Mouse (Mus musculus) embryonic facial prominence, embryonic 15.5 days (tissue): ENCODE results near the gene Plekhm1. TPM values are rescaled to one million over a fixed set of nuclear protein-coding genes. Genes with fewer than 3 reads are reported as not detected.
"Not testable (repeated sequence)": the region's sequence is repeated elsewhere in the genome, so short reads cannot be mapped to it uniquely, and the experiment has no call there.

Source experiments
- ATAC-seq: fragments of 200-750 bp; cut with Nextera tagmentation; 2 replicates; pipeline ENCODE4 v1.8.0; 2017; ENCODE audit warnings: low read depth, moderate TSS enrichment; ENCODE audit not compliant: insufficient number of reproducible peaks, low FRiP score, low TSS enrichment
- H3K27ac ChIP-seq: fragments of 300-500 bp; sonication (generic); replicated peaks from 2 replicates; pipeline ENCODE4 v1.5.1; 2015; ENCODE audit warnings: mild to moderate bottlenecking, inconsistent platforms
- H3K27me3 ChIP-seq: fragments of 300-500 bp; sonication (generic); 2 replicates; pipeline ENCODE4 v1.6.1; 2015; ENCODE audit warnings: inconsistent platforms
- H3K36me3 ChIP-seq: fragments of 300-500 bp; sonication (generic); 2 replicates; pipeline ENCODE4 v1.6.1; 2015; ENCODE audit warnings: mild to moderate bottlenecking, inconsistent platforms
- H3K4me1 ChIP-seq: fragments of 300-500 bp; sonication (generic); 2 replicates; pipeline ENCODE4 v1.6.1; 2015; ENCODE audit warnings: inconsistent platforms
- H3K4me2 ChIP-seq: fragments of 300-500 bp; sonication (generic); replicated peaks from 2 replicates; pipeline ENCODE4 v1.6.1; 2015; ENCODE audit warnings: mild to moderate bottlenecking, inconsistent platforms
- H3K4me3 ChIP-seq: fragments of 300-500 bp; sonication (generic); replicated peaks from 2 replicates; pipeline ENCODE4 v1.5.1; 2015; ENCODE audit warnings: mild to moderate bottlenecking, inconsistent platforms
- H3K9ac ChIP-seq: fragments of 300-500 bp; sonication (generic); 2 replicates; pipeline ENCODE4 v1.6.1; 2015; ENCODE audit warnings: inconsistent platforms
- H3K9me3 ChIP-seq: fragments of 300-500 bp; sonication (generic); replicated peaks from 2 replicates; pipeline ENCODE4 v1.6.1; 2016; ENCODE audit warnings: inconsistent platforms
- WGBS: fragments of 180-500 bp; shearing (Covaris S2); methylation state at CpG from one replicate; pipeline ENCODE4 v1.1.7; 2015; 5-methylcytosine and 5-hydroxymethylcytosine counted together
- polyA plus RNA-seq: library from polyadenylated mRNA; unstranded; fragments of >200 nt; fragmentation: Nextera tagmentation; extraction: Ambion mirVana; gene quantifications from 2 replicates; pipeline ENCODE4 v1.2.1, GENCODE M21; 2015

The Plekhm1 gene
- polyA plus RNA-seq, 1 experiment from 2014 or later = 9.2 TPM

DNA sequence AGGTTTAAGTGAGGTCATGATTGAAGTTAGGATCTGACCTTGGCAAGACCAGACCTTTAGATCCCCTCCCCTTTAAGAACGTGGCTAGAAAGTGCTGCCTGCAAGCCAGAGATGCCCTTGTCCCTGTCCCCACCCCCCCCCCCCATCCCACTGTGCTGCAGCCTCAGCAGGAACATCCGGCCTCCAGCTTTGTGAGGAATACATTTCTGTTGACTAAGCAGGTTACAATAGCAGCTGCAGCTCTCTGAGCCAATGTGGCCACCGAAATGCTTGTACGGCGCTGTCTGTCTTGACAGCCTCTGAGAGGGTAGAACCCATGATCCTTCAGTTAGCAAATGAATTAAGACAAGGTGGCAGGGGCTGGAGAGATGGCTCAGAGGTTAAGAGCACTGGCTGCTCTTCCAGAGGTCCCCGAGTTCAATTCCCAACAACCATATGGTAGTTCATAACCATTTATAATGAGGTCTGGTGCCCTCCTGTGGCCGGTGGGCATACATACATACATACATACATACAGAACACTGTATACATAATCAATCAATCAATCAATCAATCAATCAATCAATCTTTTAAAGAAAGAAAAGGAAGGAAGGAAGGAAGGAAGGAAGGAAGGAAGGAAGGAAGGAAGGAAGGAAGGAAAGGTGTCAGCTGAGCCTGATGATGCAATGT lies 81.7 kb downstream of the Plekhm1 start:
- no peak overlapping the region for H3K27ac ChIP-seq
- H3K9ac ChIP-seq = no peak overlapping the region
- ATAC-seq = no peak
- peaks cover 25% of the 10 kb centered on the region for H3K4me1 ChIP-seq
- peaks cover 27% of the 10 kb centered on the region for H3K27me3 ChIP-seq
- H3K4me3 ChIP-seq = no peak overlapping the region
- no peaks in the 10 kb centered on the region for H3K9me3 ChIP-seq
- no peak overlapping the region for H3K4me2 ChIP-seq
- H3K36me3 ChIP-seq = no peaks in the 10 kb centered on the region
- 63% methylated on average over 7 of the region's 7 CpGs for WGBS

DNA sequence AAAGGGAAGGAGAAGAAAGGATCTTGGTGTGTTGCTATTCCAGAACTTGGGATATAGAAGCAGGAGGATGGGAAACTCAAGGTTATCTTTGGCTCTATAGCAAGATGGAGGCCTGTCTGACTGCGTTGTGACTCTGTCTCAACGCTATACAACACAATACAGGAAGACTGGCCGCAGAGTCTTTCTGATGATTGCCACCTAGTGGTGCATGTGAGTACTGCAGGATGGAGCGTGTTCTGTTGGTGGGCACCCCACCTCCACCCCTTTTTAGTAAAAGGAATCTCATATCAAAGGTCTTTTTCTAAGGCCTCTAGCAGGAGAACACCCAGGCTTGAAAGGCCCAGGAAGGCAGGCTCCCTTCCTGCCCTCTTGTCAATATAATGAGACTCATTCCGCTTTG lies 85.5 kb downstream of the Plekhm1 start:
- H3K4me2 ChIP-seq = no peak overlapping the region
- WGBS = 10% methylated on average over 5 of the region's 5 CpGs
- H3K36me3 ChIP-seq = no peaks in the 10 kb centered on the region
- no peak overlapping the region for H3K9ac ChIP-seq
- H3K27ac ChIP-seq = no peak overlapping the region
- no peak for ATAC-seq
- no peaks in the 10 kb centered on the region for H3K9me3 ChIP-seq
- H3K4me3 ChIP-seq = no peak overlapping the region
- H3K4me1 ChIP-seq = peaks cover 5% of the 10 kb centered on the region
- peaks cover 3% of the 10 kb centered on the region; the same call in 1 of the 2 replicates for H3K27me3 ChIP-seq

DNA sequence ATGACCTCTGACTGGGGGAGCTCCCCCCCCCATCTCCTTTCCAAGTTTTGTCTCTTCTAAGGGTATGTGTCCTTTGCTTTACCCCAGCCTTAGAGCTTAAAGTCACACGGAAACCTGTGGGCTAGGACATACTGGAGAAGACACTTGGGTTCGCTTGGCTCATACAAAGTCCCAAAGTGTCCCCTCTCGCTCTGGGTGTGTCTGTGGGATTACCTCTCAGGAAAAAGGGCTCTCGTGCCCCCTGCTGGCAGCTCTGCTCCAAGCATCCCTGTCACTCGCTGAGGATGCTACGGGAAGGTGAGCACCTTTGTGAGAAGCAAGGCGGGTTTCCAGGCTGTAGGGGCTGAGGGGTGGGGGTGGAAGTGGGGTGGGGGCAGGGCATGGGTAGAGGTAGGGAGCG lies 87.3 kb downstream of the Plekhm1 start:
- H3K27ac ChIP-seq = no peak overlapping the region
- H3K27me3 ChIP-seq = no peaks in the 10 kb centered on the region
- H3K4me3 ChIP-seq = no peak overlapping the region
- H3K9ac ChIP-seq = no peak overlapping the region
- 0 out of 2 replicates have a peak overlapping the region, but pooled peaks have one; percentile 2 for H3K4me2 ChIP-seq
- 10% methylated on average over 8 of the region's 8 CpGs for WGBS
- H3K4me1 ChIP-seq = peaks cover 10% of the 10 kb centered on the region
- H3K36me3 ChIP-seq = no peaks in the 10 kb centered on the region
- H3K9me3 ChIP-seq = no peaks in the 10 kb centered on the region
- 0 out of 2 replicates have a peak, but pooled peaks have one; percentile 56 for ATAC-seq

DNA sequence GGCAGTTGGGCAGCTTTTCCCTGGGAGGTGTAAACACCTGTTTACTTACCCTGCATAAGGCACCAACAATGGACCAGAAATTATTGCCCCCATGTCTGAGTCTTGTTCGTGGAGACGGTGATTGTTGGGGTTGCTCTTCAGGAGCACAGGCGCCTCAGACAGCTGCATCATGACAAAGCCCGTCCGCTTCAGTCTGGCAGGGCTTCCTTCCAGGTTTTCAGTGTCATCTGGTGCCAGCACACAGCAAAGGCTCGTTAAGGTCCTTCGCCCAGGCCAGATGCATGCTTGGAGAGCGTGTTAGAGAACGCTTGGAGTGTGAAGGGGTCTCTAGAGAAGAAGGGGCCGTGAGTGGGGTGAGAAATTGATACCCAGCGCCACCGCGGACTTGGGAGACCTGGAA lies 87.8 kb downstream of the Plekhm1 start:
- Histone ChIP-seq H3K4me1 (peaks cover 10% of the 10 kb centered on the region), H3K27ac (no peak overlapping the region), H3K4me3 (no peak overlapping the region), H3K9me3 (no peaks in the 10 kb centered on the region), H3K4me2 (0 out of 2 replicates have a peak overlapping the region, but pooled peaks have one; percentile 2), H3K36me3 (no peaks in the 10 kb centered on the region), H3K9ac (no peak overlapping the region), H3K27me3 (no peaks in the 10 kb centered on the region)
- ATAC-seq = no peak
- 48% methylated on average over 13 of the region's 13 CpGs for WGBS

DNA sequence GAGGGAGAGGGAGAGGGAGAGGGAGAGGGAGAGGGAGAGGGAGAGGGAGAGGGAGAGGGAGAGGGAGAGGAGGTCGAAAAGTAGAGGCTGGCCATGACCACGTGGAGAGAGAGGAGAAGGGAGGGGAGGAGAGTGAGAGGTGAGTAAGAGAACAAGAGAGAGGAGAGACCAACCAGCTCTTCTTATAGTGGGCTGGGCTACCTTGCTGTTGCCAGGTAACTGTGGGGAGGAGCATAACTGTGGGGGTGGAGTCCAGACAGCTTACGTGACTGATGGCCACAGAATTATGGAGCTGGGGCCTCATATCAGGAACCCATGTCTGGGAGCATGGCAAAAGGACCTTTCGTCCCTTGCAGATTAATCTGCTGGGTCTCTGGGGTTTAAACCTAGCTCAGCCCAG lies 89.7 kb downstream of the Plekhm1 start:
- H3K4me3 ChIP-seq, H3K27me3 ChIP-seq, H3K4me2 ChIP-seq, H3K27ac ChIP-seq, ATAC-seq, H3K9me3 ChIP-seq, H3K36me3 ChIP-seq, H3K9ac ChIP-seq: not testable (repeated sequence)
- peaks cover 10% of the 10 kb centered on the region for H3K4me1 ChIP-seq
- WGBS = 40% methylated on average over 4 of the region's 4 CpGs

DNA sequence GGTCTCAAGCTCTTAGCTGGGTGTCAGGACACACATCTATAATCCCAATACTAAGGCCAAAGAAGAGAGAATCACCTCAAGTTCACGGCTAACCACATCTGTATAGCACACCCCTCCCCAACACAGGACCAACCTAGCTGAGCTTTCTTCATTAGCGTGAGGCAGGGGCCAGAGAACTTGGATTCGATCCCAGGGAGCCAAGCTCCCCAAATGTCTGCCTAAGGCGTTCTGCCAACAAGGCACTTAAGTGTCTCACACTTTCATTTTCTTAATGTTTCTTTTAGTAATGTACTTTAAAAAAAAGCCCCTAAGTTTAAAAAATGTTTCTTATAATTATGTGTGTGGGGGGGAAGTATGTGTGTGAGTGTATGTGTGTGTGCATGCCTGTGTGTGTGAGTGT lies 91.8 kb downstream of the Plekhm1 start:
- Histone ChIP-seq H3K4me3 (no peak overlapping the region), H3K36me3 (no peaks in the 10 kb centered on the region), H3K4me1 (peaks cover 10% of the 10 kb centered on the region), H3K27ac (0 out of 2 replicates have a peak overlapping the region, but pooled peaks have one; percentile 24), H3K27me3 (no peaks in the 10 kb centered on the region), H3K9me3 (no peaks in the 10 kb centered on the region), H3K9ac (no peak overlapping the region), H3K4me2 (no peak overlapping the region)
- no peak for ATAC-seq
- 26% methylated on average over 4 of the region's 4 CpGs for WGBS

DNA sequence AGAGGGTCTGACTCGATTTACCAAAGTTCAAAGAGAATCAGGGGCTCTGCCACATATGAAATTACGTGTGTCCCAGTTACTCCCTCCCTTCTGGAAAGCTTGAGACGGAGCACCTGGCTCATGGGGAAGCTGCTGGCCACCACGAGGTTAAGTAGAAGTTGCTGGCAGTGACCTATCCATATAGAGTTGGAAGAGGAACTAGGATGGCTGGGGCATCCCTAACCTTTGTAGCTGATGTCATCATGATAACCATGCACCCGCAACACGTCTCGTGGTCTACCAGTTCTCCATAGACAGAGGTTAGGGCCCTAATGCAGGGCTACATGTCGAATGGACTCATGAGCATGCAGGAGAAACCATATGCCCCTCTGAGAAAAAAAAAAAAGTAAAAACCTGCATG lies 92.3 kb downstream of the Plekhm1 start:
- 77% methylated on average over 8 of the region's 8 CpGs for WGBS
- ATAC-seq = no peak
- Histone ChIP-seq H3K9ac (no peak overlapping the region), H3K4me3 (no peak overlapping the region), H3K36me3 (no peaks in the 10 kb centered on the region), H3K27ac (no peak overlapping the region), H3K4me2 (no peak overlapping the region), H3K27me3 (no peaks in the 10 kb centered on the region), H3K4me1 (peaks cover 10% of the 10 kb centered on the region), H3K9me3 (no peaks in the 10 kb centered on the region)

DNA sequence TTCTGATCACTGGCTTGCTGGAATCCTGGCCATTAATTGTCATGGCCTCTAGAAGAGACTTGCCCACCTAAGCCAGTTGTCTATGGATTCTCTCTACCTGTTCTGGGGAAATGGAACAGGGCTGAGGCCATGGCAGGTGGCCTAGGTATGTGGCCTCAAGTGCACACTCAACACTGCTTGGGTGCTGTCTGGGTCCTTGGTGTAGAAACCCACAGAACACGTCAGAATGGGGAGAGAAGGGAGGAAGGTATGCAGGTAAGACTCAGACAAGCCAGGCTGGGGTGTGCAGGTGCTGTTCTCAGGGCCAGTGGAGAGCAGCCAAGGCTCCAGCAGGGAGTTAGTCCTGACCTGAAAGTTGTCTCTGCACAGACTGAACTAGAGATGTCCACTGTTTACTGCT lies 94.4 kb downstream of the Plekhm1 start:
- H3K27me3 ChIP-seq = no peaks in the 10 kb centered on the region
- H3K27ac ChIP-seq = no peak overlapping the region
- no peak for ATAC-seq
- H3K4me1 ChIP-seq = peaks cover 9% of the 10 kb centered on the region; the same call in 1 of the 2 replicates
- no peak overlapping the region for H3K9ac ChIP-seq
- WGBS = 69% methylated on average over 1 of the region's 1 CpGs
- H3K4me2 ChIP-seq = no peak overlapping the region
- H3K36me3 ChIP-seq = no peaks in the 10 kb centered on the region
- no peak overlapping the region for H3K4me3 ChIP-seq
- H3K9me3 ChIP-seq = no peaks in the 10 kb centered on the region

DNA sequence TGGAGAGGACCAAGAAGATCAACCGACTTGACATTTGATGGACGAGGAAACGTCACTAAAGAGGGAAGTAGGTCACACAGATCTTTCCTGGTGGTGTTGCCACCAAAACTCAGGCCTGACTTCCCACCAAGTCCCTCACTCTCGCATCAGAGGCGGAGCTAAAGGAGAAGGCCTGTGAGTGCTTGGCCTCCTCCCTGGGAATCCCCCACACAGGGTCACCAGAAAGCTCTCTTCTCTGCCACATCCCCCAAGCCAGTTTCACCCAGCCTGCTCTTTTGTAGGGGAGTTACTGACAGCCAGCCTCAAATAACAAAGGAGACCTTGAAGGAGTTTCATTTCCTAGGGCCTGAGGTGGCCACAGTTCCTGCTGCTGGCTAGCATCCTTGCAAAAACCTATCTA lies 97.1 kb downstream of the Plekhm1 start:
- Histone ChIP-seq H3K27me3 (no peaks in the 10 kb centered on the region), H3K4me1 (peaks cover 21% of the 10 kb centered on the region), H3K36me3 (no peaks in the 10 kb centered on the region), H3K4me3 (no peak overlapping the region), H3K4me2 (no peak overlapping the region), H3K27ac (no peak overlapping the region), H3K9ac (no peak overlapping the region), H3K9me3 (no peaks in the 10 kb centered on the region)
- no peak for ATAC-seq
- WGBS = 84% methylated on average over 5 of the region's 5 CpGs

DNA sequence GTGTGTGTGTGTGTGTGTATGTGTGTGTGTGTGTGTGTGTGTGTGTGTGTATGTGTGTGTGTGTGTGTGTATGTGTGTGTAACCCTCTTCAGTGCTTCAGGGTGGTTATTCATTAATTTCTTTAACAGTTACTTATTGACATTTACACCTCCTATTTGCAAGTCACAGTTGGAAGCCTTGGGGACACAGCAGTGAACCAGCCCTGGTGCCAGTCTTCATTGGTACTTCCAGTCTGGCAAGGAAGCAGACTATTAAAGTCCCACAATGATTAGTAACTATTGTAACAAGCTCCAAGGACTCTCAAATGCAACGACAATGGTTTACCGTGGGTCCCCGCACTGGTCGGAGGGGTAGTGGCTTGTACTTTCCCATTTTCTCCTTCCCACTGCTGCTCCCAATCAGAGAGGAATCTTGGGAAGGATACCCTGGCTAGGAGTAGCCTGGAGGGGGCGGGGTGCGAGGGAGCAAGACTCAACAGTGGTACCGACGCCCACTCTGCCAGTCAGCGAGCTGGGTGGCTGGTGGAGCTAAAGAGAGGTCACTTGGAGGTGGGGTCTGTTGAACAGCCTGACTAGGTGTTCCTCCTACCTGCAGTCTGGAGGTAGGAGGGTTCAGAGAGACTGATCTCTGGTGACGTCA lies 97.6 kb downstream of the Plekhm1 start:
- Histone ChIP-seq H3K27ac (no peak overlapping the region), H3K4me2 (no peak overlapping the region), H3K27me3 (no peaks in the 10 kb centered on the region), H3K9me3 (no peaks in the 10 kb centered on the region), H3K4me3 (no peak overlapping the region), H3K9ac (no peak overlapping the region), H3K4me1 (peaks cover 23% of the 10 kb centered on the region), H3K36me3 (no peaks in the 10 kb centered on the region)
- WGBS = 74% methylated on average over 10 of the region's 10 CpGs
- no peak for ATAC-seq
